Mouse (Mus musculus) embryo, embryonic 11.5 days (tissue): Measurements from ENCODE around the gene Capza1.

Experiments used
- DNase-seq: peaks from one replicate; pipeline ENCODE4 v3.0.0-alpha.2; 2012; ENCODE audit warnings: low read depth, low spot score

The Capza1 gene

GRCm38 (mm10) chr3:104788561-104789311 lies 75.6 kb downstream of the Capza1 start:
- no peak for DNase-seq

- DNase-seq, result no peak
Observed at GRCm38 (mm10) chr3:104788075-104788474, 76.2 kb downstream of the Capza1 start, which contains the start of gene Rhoc. Gene Rhoc, plus strand, starts transcription at chr3:104788375.

GRCm38 (mm10) chr3:104785284-104785683 lies 79.0 kb downstream of the Capza1 start:
- DNase-seq, result no peak

- DNase-seq, result no peak
Observed at GRCm38 (mm10) chr3:104783971-104784500, 80.3 kb downstream of the Capza1 start.

- no peak for DNase-seq
Observed at GRCm38 (mm10) chr3:104782061-104782681, 82.1 kb downstream of the Capza1 start.

- no peak for DNase-seq
Observed at GRCm38 (mm10) chr3:104781471-104781903, 82.8 kb downstream of the Capza1 start, which contains the start of gene Fam19a3. Gene Fam19a3, minus strand, starts transcription at chr3:104781840.

- no peak for DNase-seq
Observed at GRCm38 (mm10) chr3:104780561-104781420, 83.5 kb downstream of the Capza1 start, which contains the start of gene Ppm1j. Gene Ppm1j, plus strand, starts transcription at chr3:104781056.

GRCm38 (mm10) chr3:104779949-104780348 lies 84.4 kb downstream of the Capza1 start:
- no peak for DNase-seq

GRCm38 (mm10) chr3:104777342-104777741 lies 87.0 kb downstream of the Capza1 start:
- no peak for DNase-seq

- no peak for DNase-seq
Observed at GRCm38 (mm10) chr3:104773301-104773700, 91.0 kb downstream of the Capza1 start.
